Mouse (Mus musculus): ENCODE measurements around the gene Nfia. TPM values are rescaled to one million over a fixed set of nuclear protein-coding genes. Genes with fewer than 3 reads are reported as not detected.

Gene Nfia
- 1.6 and 2.0 TPM in 2 replicates for polyA plus RNA-seq (2012)

GRCm38 (mm10) chr4:97772641-97773040 lies at the start of gene Nfia:
Nfia (plus strand) TSS chr4:97772734.

GRCm38 (mm10) chr4:97777706-97778176 lies 5.2 kb downstream of the Nfia start, which contains the start of gene E130114P18Rik:
E130114P18Rik (minus strand) TSS chr4:97778078.

Other genes with a start within 250 kb of the Nfia start
- gene E130114P18Rik, start 5.3 kb downstream of the Nfia start, polyA plus RNA-seq (2012), result not detected in 2 replicates

All from megakaryocyte-erythroid progenitor cell, adult 5 weeks (primary cell).